ENCODE assay signal across 10 mouse cellular contexts in genomic region chr13:69485326-69485725, GRCm38 (mm10). TPM values are rescaled to one million over a fixed set of nuclear protein-coding genes. Genes with fewer than 3 reads are reported as not detected.
A peak's percentile ranks its signal among the peaks of the same experiment; 100 is the strongest.
DNase-seq lines count a peak whose midpoint lies in the region; ATAC-seq lines count a peak whose summit lies in the region.
"Had no signal": no experiment of that assay in that cellular context is flagged by ENCODE, and none has a peak within 500 bp of the region (broad histone marks: within the 10 kb centered on the region; RNA-seq: fewer than 3 reads in every experiment).

No protein-coding gene starts in this region.

- no peaks in the 10 kb centered on the region for H3K9me3 ChIP-seq in embryonic facial prominence, embryonic 14.5 days (ENCODE audit: control insufficient read depth, low read length)
- H3K9me3 ChIP-seq: embryonic facial prominence, embryonic 15.5 days; limb, embryonic 13.5 days had no signal

- DNase-seq in layer of hippocampus, postnatal 14 days (ENCODE audit: low spot score in 2 of 2) = peak; percentile 40 to 42
- no peak for DNase-seq in layer of hippocampus, adult 9-10 months (ENCODE audit: low spot score)
- peak; percentile 26 for DNase-seq in WW6 (ENCODE audit: low read depth, low spot score)
- DNase-seq in embryonic facial prominence, embryonic 14.5 days (ENCODE audit: low spot score) = peak; percentile 38
- DNase-seq in right cerebral cortex, postnatal 36 days (ENCODE audit: low spot score in 2 of 2) = no peak
- DNase-seq in left cerebral cortex, adult 11 months (ENCODE audit: low spot score) = no peak
- DNase-seq in layer of hippocampus, adult 8-10 months (ENCODE audit: low spot score in 2 of 2) = no peak

- peaks cover 9% of the 10 kb centered on the region; the same call in 1 of the 2 replicates for H3K4me1 ChIP-seq in embryonic facial prominence, embryonic 14.5 days (ENCODE audit: control insufficient read depth, insufficient read depth, low read length)

- H3K27ac ChIP-seq in embryonic facial prominence, embryonic 14.5 days (replicated peaks; ENCODE audit: low read depth, low read length) = no peak overlapping the region
- H3K27ac ChIP-seq: embryonic facial prominence, embryonic 15.5 days; limb, embryonic 13.5 days had no signal

- 15% methylated on average over 6 of the region's 6 CpGs for WGBS in embryonic facial prominence, embryonic 14.5 days

- H3K4me2 ChIP-seq in embryonic facial prominence, embryonic 14.5 days (ENCODE audit: low read depth, low read length) = no peak overlapping the region
- H3K4me2 ChIP-seq: embryonic facial prominence, embryonic 15.5 days; limb, embryonic 13.5 days had no signal

- no peaks in the 10 kb centered on the region for H3K36me3 ChIP-seq in embryonic facial prominence, embryonic 14.5 days (ENCODE audit: control insufficient read depth, insufficient read depth, low read length)
- H3K36me3 ChIP-seq: embryonic facial prominence, embryonic 15.5 days; limb, embryonic 13.5 days had no signal

- ATAC-seq in embryonic facial prominence, embryonic 14.5 days (ENCODE audit: low read depth) = no peak
- peak; percentile 52; the same call in 1 of the 2 replicates for ATAC-seq in megakaryocyte, adult 5-6 weeks (ENCODE audit: poor library complexity, severe bottlenecking)

- no peak overlapping the region for H3K9ac ChIP-seq in embryonic facial prominence, embryonic 14.5 days (ENCODE audit: low read depth, low read length)
- H3K9ac ChIP-seq: embryonic facial prominence, embryonic 15.5 days; limb, embryonic 13.5 days had no signal

- H3K27me3 ChIP-seq in embryonic facial prominence, embryonic 14.5 days (replicated peaks; ENCODE audit: control insufficient read depth, insufficient read depth, low read length) = peaks cover 75% of the 10 kb centered on the region

- no peak overlapping the region for H3K4me3 ChIP-seq in embryonic facial prominence, embryonic 14.5 days (ENCODE audit: low read depth, low read length)
- H3K4me3 ChIP-seq: embryonic facial prominence, embryonic 15.5 days; limb, embryonic 13.5 days had no signal

RNA-seq across cellular contexts. Expression of gene Nsun2, which starts 48.2 kb away (rescaled TPM):
- 10 to 100 TPM; 72.2 to 75.5 TPM for total RNA-seq in layer of hippocampus, postnatal 14 days (2021)
- 112 and 128 TPM in 2 replicates for polyA plus RNA-seq in embryonic facial prominence, embryonic 14.5 days (2014; fragmentation: Nextera tagmentation; extraction: Ambion mirVana)
- 32.6 and 33.9 TPM in 2 replicates for total RNA-seq in megakaryocyte, adult 5-6 weeks (2015)
- 61.7 and 76.5 TPM in 2 replicates for total RNA-seq in megakaryocyte, adult 5-6 weeks (2017)
- 100 to 1,000 TPM in 2 of 4 experiments, 10 to 100 TPM in 2; 86.2 to 110 (median 100) TPM for total RNA-seq in layer of hippocampus, adult 8-10 months (2022)

RNA-seq across cellular contexts. Expression of gene Tent4a, which starts 49.1 kb away (rescaled TPM):
- total RNA-seq in layer of hippocampus, postnatal 14 days (2021) = 10 to 100 TPM; 38.0 to 38.2 TPM
- 7.7 and 7.8 TPM in 2 replicates for polyA plus RNA-seq in embryonic facial prominence, embryonic 14.5 days (2014; fragmentation: Nextera tagmentation; extraction: Ambion mirVana)
- total RNA-seq in megakaryocyte, adult 5-6 weeks (2015) = 10.4 and 11.1 TPM in 2 replicates
- total RNA-seq in megakaryocyte, adult 5-6 weeks (2017) = 10.2 and 13.3 TPM in 2 replicates
- total RNA-seq in layer of hippocampus, adult 8-10 months (2022) = 10 to 100 TPM; 43.8 to 51.2 (median 47.3) TPM

Comparison
In these comparisons a context has a peak if more than half of its experiments do, and no peak if none do; other contexts are left out.
1. DNase-seq: peak in layer of hippocampus, postnatal 14 days (2 of 2), WW6 (single experiment) and embryonic facial prominence, embryonic 14.5 days (single experiment); none in layer of hippocampus, adult 9-10 months (single experiment), right cerebral cortex, postnatal 36 days (0 of 2), left cerebral cortex, adult 11 months (single experiment) and layer of hippocampus, adult 8-10 months (0 of 2).